Mouse (Mus musculus) CH12.LX (cell line): Measurements from ENCODE around the gene Rbpms2.

Experiments
- CTCF ChIP-seq, 2 experiments: IDR thresholded peaks in 1 of 2; conservative IDR thresholded peaks in 1 of 2; 2 replicates each; pipeline ENCODE4 v1.5.1; 2011 to 2012; ENCODE audit warnings: low read depth in 2 of 2, low read length in 2 of 2, improper control_type of control experiment in 1 of 2, inconsistent platforms in 1 of 2, mild to moderate bottlenecking in 1 of 2, moderate library complexity in 1 of 2
- E2F4 ChIP-seq: IDR thresholded peaks from 2 replicates; pipeline ENCODE4 v1.6.1; 2011; ENCODE audit warnings: low read depth, low read length, improper control_type of control experiment; ENCODE audit not compliant: insufficient replicate concordance
- ELF1 ChIP-seq: IDR thresholded peaks from 2 replicates; pipeline ENCODE4 v1.6.1; 2014; ENCODE audit warnings: low read depth, mild to moderate bottlenecking, inconsistent platforms, low read length, improper control_type of control experiment
- EP300 ChIP-seq: IDR thresholded peaks from 2 replicates; pipeline ENCODE4 v1.6.1; 2011; ENCODE audit warnings: low read length, improper control_type of control experiment
- NELFE ChIP-seq: IDR thresholded peaks from 2 replicates; pipeline ENCODE4 v1.6.1; 2011; ENCODE audit warnings: low read depth, low read length, improper control_type of control experiment
- POLR2AphosphoS2 ChIP-seq: IDR thresholded peaks from 2 replicates; pipeline ENCODE4 v1.6.1; 2011; ENCODE audit warnings: low read depth, low read length, improper control_type of control experiment
- SMC3 ChIP-seq: IDR thresholded peaks from 2 replicates; pipeline ENCODE4 v1.6.1; 2011; ENCODE audit warnings: low read depth, low read length, improper control_type of control experiment
- USF2 ChIP-seq: conservative IDR thresholded peaks from 2 replicates; pipeline ENCODE4 v1.6.1; 2011; ENCODE audit warnings: low read depth, low read length, improper control_type of control experiment

DNA sequence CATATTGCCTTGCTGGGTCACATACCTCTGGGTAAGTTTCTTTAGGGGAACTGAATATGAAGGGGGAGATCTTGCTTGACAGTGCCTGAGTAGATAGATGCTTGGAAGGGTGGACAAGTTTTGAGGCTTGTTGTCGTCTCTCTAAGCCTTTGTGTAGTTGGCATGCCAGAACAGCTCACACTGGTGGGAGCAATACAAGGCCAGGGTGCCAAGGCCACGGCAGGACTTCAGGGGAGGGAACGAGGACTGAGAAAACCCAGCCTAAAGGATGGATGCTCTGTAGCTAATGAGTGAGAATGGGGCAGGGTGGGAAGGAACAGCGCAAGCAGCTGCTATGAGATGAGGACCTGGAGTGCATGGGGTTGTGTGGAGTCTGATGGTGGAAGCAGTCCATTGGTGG is 15.5 kb downstream of the Rbpms2 start:
- no peak for TF ChIP-seq EP300
- no peak for TF ChIP-seq CTCF (conservative IDR thresholded peaks at IDR 0.05 in 1 of 2, IDR thresholded peaks at IDR 0.05 in 1 of 2; ENCODE audit: low read depth in 2 of 2, low read length in 2 of 2)
- TF ChIP-seq POLR2AphosphoS2, result no peak
- TF ChIP-seq E2F4, result no peak
- no peak for TF ChIP-seq USF2
- TF ChIP-seq NELFE, result no peak
- TF ChIP-seq ELF1, result no peak
- no peak for TF ChIP-seq SMC3
